Mouse (Mus musculus): Measurements from ENCODE around the gene Dusp19.
A peak's percentile ranks its signal among the peaks of the same experiment; 100 is the strongest.

The Dusp19 gene

GRCm38 (mm10) chr2:80638364-80639241 lies 21.8 kb downstream of the Dusp19 start:
- peak; percentile 89 for DNase-seq

GRCm38 (mm10) chr2:80639398-80639797 lies 22.6 kb downstream of the Dusp19 start:
- DNase-seq = no peak

GRCm38 (mm10) chr2:80639864-80640263 lies 23.0 kb downstream of the Dusp19 start:
- no peak for DNase-seq

GRCm38 (mm10) chr2:80661414-80661813 lies 44.6 kb downstream of the Dusp19 start:
- DNase-seq = no peak

GRCm38 (mm10) chr2:80662682-80663081 lies 45.8 kb downstream of the Dusp19 start:
- DNase-seq = no peak

GRCm38 (mm10) chr2:80667396-80667964 lies 50.6 kb downstream of the Dusp19 start:
- peak; percentile 32 for DNase-seq

GRCm38 (mm10) chr2:80669868-80670666 lies 53.2 kb downstream of the Dusp19 start:
- DNase-seq = no peak

- no peak for DNase-seq
Measured at GRCm38 (mm10) chr2:80678803-80679202, 62.0 kb downstream of the Dusp19 start.

Data from cerebellum, adult 11-12 months (tissue).